Comparison of ENCODE assay signal across 9 mouse cellular contexts in the genomic region with DNA sequence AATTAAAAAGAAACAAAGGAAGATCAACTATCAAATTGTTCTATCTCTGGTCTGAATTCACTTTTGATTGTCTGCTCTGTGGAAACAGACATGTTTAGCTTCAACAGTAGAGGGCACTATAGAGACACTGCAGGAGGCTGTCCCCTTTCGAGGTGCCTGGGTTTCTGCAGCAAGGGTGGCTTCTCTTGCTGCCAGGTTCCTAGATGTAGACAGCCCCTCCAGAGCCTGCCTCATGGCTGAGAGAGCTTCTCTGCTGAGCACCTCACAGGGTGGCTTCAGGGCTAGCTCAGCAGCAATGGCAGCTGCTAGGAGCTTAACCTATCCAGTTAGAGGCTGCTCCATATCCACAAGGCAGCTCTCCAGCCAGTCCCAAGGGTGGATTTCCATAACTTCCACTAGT. TPM values are rescaled to one million over a fixed set of nuclear protein-coding genes. Genes with fewer than 3 reads are reported as not detected.
DNase-seq lines count a peak whose midpoint lies in the region; ATAC-seq lines count a peak whose summit lies in the region.
"Had no signal": no experiment of that assay in that cellular context is flagged by ENCODE, and none has a peak within 500 bp of the region (broad histone marks: within the 10 kb centered on the region; RNA-seq: fewer than 3 reads in every experiment).

No protein-coding gene starts in this region.

- H3K4me3 ChIP-seq in heart, embryonic 10.5 days, result no peak overlapping the region

- peak; percentile 67 for DNase-seq in heart, adult 8-10 months (ENCODE audit: low spot score)
- no peak for DNase-seq in heart, embryonic 10.5 days (ENCODE audit: low spot score)
- peak; percentile 60 for DNase-seq in ES-CJ7 (ENCODE audit: low read depth, low spot score)
- DNase-seq in cerebellum, adult 11-12 months, result peak; percentile 73
- DNase-seq in left cerebral cortex, adult 18-20 months (ENCODE audit: low spot score in 2 of 2), result peak; percentile 30 to 32
- DNase-seq in natural killer cell, adult 2 months (ENCODE audit: low spot score in 2 of 2), result peak; percentile 38 to 55
- peak; percentile 79 for DNase-seq in thymus, postnatal 0 days (ENCODE audit: low spot score)

- H3K9me3 ChIP-seq in heart, embryonic 10.5 days, result no peaks in the 10 kb centered on the region

- 6% methylated on average over 1 of the region's 1 CpGs for WGBS in heart, embryonic 10.5 days

- peaks cover 3% of the 10 kb centered on the region; the same call in 1 of the 2 replicates for H3K4me1 ChIP-seq in heart, embryonic 10.5 days

- H3K27me3 ChIP-seq in heart, embryonic 10.5 days (ENCODE audit: insufficient read depth, poor library complexity, severe bottlenecking), result no peaks in the 10 kb centered on the region

- ATAC-seq in granulocyte monocyte progenitor cell, adult 5-6 weeks (replicated peaks; ENCODE audit: poor library complexity, severe bottlenecking), result peak; percentile 57

- no peak overlapping the region for H3K27ac ChIP-seq in heart, embryonic 10.5 days
- H3K27ac ChIP-seq: macrophage had no signal

- no peaks in the 10 kb centered on the region for H3K36me3 ChIP-seq in heart, embryonic 10.5 days

RNA-seq across cellular contexts. Expression of gene Ubtd2, which starts 5.0 kb away (rescaled TPM):
- total RNA-seq in heart, adult 8-10 months (2022), result 1 to 10 TPM; 3.0 to 4.4 (median 3.7) TPM
- polyA plus RNA-seq in heart, embryonic 10.5 days (2016; fragmentation: Nextera tagmentation; extraction: Ambion mirVana), result 31.2 and 46.7 TPM in 2 replicates
- total RNA-seq in granulocyte monocyte progenitor cell, adult 5-6 weeks (2014; fragmentation: Nextera tagmentation), result 9.5 and 14.1 TPM in 2 replicates
- total RNA-seq in granulocyte monocyte progenitor cell, adult 5-6 weeks (2017), result 3.6 and 7.3 TPM in 2 replicates
- total RNA-seq in left cerebral cortex, adult 18-20 months (2021), result 10 to 100 TPM; 44.0 to 50.1 TPM
- 15.4 and 16.1 TPM in 2 replicates for polyA plus RNA-seq in thymus, postnatal 0 days (2015; fragmentation: Nextera tagmentation; extraction: Ambion mirVana)
